Mouse (Mus musculus): Measurements from ENCODE around the gene Spata25. TPM values are rescaled to one million over a fixed set of nuclear protein-coding genes. Genes with fewer than 3 reads are reported as not detected.

Spata25 gene
- polyA plus RNA-seq, 1 experiment = not detected

GRCm38 (mm10) chr2:164856309-164857100 is 28.2 kb upstream of the Spata25 start:
- TF ChIP-seq GATA1 (IDR thresholded peaks at IDR 0.05; ENCODE audit: low read length) = no peak

GRCm38 (mm10) chr2:164850061-164850460 is 21.7 kb upstream of the Spata25 start:
- no peak for TF ChIP-seq GATA1 (IDR thresholded peaks at IDR 0.05; ENCODE audit: low read length)

GRCm38 (mm10) chr2:164845782-164846181 is 17.4 kb upstream of the Spata25 start:
- TF ChIP-seq GATA1 (IDR thresholded peaks at IDR 0.05; ENCODE audit: low read length) = no peak

- no peak for TF ChIP-seq GATA1 (IDR thresholded peaks at IDR 0.05; ENCODE audit: low read length)
Observed at GRCm38 (mm10) chr2:164835164-164835563, 6.8 kb upstream of the Spata25 start.

GRCm38 (mm10) chr2:164834531-164834930 is 6.2 kb upstream of the Spata25 start:
- no peak for TF ChIP-seq GATA1 (IDR thresholded peaks at IDR 0.05; ENCODE audit: low read length)

- no peak for TF ChIP-seq GATA1 (IDR thresholded peaks at IDR 0.05; ENCODE audit: low read length)
Observed at GRCm38 (mm10) chr2:164833314-164833959, 5.1 kb upstream of the Spata25 start, which contains the start of gene Neurl2. TSS of gene Neurl2 (minus strand) at chr2:164833456.

GRCm38 (mm10) chr2:164832748-164833301 is 4.5 kb upstream of the Spata25 start, which contains the start of gene Ctsa:
TSS of gene Ctsa (plus strand) at chr2:164832873.
- no peak for TF ChIP-seq GATA1 (IDR thresholded peaks at IDR 0.05; ENCODE audit: low read length)

- TF ChIP-seq GATA1 (IDR thresholded peaks at IDR 0.05; ENCODE audit: low read length) = no peak
Observed at GRCm38 (mm10) chr2:164832032-164832747, 3.9 kb upstream of the Spata25 start.

- TF ChIP-seq GATA1 (IDR thresholded peaks at IDR 0.05; ENCODE audit: low read length) = no peak
Observed at GRCm38 (mm10) chr2:164831029-164831428, 2.7 kb upstream of the Spata25 start.

GRCm38 (mm10) chr2:164829090-164829489 is 753 bp upstream of the Spata25 start:
- no peak for TF ChIP-seq GATA1 (IDR thresholded peaks at IDR 0.05; ENCODE audit: low read length)

- TF ChIP-seq GATA1 (IDR thresholded peaks at IDR 0.05; ENCODE audit: low read length) = no peak
Observed at GRCm38 (mm10) chr2:164827146-164827850, 1.0 kb downstream of the Spata25 start.

- no peak for TF ChIP-seq GATA1 (IDR thresholded peaks at IDR 0.05; ENCODE audit: low read length)
Observed at GRCm38 (mm10) chr2:164825521-164825920, 2.8 kb downstream of the Spata25 start.

- no peak for TF ChIP-seq GATA1 (IDR thresholded peaks at IDR 0.05; ENCODE audit: low read length)
Observed at GRCm38 (mm10) chr2:164823969-164824368, 4.4 kb downstream of the Spata25 start.

GRCm38 (mm10) chr2:164823181-164823585 is 5.2 kb downstream of the Spata25 start:
- TF ChIP-seq GATA1 (IDR thresholded peaks at IDR 0.05; ENCODE audit: low read length) = no peak

GRCm38 (mm10) chr2:164822636-164823165 is 5.6 kb downstream of the Spata25 start, which contains the start of gene Zswim1:
TSS of gene Zswim1 (plus strand) at chr2:164822686.
- no peak for TF ChIP-seq GATA1 (IDR thresholded peaks at IDR 0.05; ENCODE audit: low read length)
